Mouse (Mus musculus) spleen, postnatal 36 days (tissue): ENCODE data around the gene Zfp609.
A peak's percentile ranks its signal among the peaks of the same experiment; 100 is the strongest.

Experiments used
- DNase-seq, 2 experiments: peaks; one replicate each; pipeline ENCODE4 v3.0.0; 2022; ENCODE audit warnings: low spot score in 2 of 2, mixed read lengths in 1 of 2

Gene Zfp609

DNA sequence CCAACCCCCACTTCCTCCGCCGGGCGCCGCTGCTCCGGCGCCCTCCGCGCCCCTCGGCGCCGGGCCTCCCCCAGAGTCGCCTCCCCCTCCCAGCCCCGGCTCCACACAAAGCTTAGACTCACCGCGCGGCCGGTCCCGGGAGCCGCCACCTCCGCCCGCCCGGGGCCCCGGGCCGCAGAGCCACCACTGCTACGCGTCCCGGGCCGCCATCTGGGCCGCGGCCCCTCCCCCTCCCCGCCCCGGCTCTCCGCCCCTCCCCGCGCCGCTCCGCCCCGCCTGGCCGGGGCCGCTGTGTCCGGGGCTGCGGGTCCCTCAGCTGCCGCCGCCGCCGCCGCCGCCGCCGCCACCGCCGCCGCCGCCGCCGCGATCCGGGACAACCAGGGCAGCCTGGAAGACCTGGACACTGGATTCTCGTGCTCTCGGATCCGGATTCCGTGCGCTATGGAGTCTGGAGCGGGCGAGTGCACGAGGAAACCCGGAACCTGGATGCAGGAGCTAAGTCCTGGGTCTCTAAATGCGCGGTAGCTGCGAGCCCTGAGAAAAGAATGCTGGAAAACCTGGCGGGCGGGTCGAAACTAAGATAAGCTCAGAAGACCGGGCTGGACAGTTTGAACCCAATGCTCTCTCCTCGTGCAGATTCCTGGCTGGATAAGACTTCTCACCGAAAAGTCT is at the start of gene Zfp609:
Gene Zfp609 (minus strand): TSS at position 221 of the 672 bp plus-strand sequence.
- DNase-seq: peak; percentile 73 to 82

DNA sequence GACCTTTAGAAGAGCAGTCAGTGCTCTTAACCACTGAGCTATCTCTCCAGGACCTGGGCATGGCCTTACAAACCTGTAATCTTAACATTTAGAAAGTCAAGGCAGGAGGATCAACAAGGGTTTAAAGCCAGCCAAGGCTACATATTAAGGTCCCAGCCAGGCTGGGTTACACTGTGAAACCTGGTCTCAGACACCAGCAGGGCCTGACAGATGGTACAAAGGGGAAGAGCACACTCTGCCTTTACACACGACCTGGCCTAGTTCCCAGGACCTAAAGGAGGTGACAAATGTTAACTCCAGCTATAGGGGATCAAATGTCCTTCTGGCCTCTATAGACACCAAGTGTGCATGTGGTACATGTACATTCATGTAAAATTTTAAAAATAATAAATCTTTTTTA is 32.3 kb upstream of the Zfp609 start:
- no peak for DNase-seq

DNA sequence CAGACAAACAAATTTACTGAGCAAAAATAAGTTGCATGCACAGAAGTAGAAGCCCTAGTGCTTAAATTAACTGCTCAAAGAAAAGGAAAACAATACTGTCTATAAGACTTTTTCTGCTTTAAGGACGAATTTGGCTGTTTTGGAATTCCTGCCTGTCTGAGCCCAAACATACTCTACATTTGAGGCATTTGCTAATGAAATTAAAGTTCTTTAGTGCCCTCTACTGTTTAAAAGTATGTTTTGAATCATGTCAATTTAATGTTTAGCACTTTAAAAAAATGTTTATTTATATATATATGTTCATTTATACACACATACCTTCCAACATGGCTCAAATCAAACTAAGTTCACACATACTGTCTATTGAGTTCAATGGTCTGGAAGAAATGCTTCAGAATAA is 22.8 kb upstream of the Zfp609 start:
- DNase-seq: no peak

DNA sequence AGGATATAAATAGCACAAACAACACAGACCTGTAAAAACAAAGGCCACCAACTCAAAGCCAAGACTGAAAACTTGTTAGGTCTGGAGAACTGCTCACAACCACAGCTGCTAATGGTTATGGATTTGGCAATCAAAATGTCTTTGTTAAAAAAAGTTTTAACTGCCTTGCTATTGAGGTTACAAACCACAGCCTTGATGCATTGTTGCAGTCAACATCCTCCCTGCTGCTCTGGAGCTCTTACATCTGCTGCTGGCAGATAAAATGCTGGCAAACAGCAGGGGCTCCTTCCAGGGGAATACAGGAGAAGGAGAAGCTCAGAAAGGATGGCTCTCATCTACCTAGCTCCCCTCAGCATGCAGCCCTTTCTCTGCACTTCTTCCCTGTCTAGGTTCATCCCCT is 20.8 kb upstream of the Zfp609 start:
- DNase-seq: no peak

DNA sequence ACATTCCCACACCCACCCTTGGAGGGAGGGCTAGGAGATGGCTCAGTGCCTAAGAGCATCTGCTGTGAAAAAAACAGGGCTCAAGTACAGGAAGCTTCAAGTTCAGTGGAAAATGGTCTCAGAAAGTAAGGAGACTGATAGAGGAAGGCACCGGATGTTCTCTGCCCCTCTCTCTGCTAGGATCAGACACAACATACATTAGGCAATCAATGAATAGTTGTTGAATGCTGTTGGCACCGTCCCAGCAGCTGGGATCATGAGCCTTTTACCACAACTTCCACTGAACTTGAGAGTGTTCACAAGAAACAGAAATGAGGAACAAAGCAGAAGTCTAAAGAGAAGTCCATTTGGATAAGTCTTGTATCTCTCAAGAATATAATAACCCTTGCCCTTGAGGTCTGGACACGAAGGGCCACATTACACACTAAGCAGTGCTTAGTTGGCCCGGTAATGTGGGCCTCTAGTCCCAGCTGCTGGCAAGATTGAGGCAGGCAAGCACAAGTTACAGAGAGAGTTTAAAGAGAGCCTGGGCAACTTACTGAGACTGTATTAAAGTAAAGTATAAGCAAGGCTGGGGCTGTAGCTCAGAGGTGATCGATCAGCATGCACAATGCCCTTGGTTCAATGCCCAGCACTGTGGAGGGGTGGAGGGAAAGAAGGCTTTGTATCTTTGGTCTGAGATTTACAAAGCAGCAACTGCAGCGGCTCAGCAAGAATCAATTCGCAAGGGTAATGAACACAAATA is 17.2 kb upstream of the Zfp609 start:
- DNase-seq: peak in 1 of 2 experiments; percentile 34

DNA sequence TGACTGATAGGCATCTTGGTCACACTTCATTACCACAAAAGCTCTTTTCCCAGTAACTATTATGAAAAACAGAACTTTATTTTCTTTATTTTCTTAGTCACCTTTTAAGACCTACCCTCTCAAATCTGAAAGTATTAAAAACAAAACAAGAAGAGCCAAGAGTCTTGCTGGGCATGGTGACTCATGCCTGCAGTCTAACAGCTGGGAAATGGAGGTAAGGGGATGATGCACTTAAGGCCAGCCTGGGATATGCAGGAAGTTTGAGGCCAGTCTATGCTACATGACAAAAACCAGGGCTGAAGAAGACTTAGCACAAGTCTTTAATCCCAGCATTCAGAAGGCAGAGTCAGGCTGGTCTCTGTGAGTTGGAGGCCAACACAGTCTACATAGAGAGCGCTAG is 12.5 kb upstream of the Zfp609 start:
- no peak for DNase-seq

DNA sequence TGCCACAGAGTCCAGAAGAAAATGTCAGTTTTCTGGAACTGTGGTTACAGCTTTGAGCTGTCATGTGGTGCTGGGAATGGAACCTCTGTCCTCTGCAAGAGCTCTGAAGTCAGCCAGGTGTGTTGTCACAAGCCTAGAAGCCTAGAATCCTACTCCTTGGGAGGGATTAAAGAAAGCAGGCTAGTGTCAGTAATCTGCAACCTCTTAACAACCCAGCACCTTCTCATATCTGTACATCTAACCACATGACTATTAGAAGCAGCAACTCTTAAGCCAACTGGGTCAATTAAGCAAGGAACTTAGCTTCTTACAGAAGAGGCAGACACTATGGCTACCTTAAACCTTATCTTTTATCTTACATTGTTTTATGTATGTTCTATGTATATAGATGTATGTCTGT is 9.6 kb upstream of the Zfp609 start:
- DNase-seq: no peak

DNA sequence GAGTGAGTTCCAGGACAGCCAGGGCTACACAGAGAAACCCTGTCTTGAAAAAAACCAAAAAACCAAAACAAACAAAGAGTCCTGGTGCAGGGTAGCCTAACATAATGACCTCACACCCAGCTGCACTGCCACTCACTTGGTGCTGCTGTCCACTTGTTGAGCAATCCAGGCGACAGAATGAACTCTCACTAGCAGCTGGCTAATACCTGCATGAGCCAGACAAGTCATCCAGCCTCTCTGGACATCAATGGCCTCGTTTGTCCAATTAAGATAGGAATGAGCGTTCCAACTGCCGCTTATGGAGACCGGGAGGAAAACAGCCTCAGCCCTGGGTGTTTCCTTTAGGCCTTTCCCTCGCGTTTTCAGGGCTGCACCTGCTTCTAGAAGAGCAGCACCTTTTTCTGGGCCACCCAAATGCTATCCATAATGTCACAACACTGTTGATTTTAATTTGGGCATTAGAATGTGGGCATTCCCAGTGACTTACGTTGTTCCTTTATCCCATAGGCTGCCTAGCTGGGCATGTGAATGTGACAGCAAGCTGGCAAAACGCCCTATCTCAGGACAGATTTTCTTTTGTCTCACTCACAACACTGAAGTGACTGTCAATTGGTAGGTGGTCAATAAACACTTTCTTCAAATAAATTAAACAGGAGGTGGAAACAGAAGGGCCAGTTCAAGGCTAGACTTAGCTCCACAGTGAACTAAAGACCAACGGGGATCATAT is 7.4 kb upstream of the Zfp609 start:
- DNase-seq: no peak

DNA sequence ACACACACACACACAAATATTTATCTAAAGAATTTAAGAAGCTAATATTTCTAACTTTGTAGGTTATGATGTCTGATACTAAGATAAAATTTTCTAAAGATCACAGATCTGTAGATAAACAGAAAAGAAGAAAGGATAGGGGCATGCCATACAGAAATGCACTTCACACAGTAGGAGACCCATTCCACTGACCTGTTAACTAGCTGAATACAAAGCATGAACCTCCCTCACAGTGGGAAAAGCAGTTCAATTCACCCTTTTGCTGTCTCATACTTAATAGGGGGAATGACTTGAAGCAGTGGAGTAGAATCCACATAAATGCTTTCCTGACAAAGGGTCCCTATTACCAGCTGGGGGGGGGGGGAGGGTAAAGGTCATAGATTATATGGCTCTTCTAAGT is 6.3 kb upstream of the Zfp609 start:
- DNase-seq: no peak

DNA sequence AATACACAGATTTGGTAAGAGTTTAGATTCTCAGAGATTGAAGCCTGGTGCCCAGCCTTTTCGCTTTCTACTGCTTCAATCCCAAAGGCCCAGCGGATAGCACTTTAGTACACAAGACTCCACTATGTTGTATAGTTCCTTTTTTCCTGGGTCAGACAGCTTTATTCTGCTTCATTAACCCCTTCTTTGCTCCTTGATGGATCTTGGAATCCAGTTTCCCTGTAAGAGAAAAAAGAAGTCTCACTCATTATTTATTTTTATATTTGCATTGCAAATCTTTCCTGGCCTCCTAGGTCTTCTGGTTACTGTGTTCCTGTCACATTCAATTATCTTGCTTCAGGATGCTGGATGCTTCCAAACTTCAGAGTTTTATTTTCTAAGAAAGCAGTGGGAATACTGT is 5.9 kb upstream of the Zfp609 start:
- DNase-seq: no peak

DNA sequence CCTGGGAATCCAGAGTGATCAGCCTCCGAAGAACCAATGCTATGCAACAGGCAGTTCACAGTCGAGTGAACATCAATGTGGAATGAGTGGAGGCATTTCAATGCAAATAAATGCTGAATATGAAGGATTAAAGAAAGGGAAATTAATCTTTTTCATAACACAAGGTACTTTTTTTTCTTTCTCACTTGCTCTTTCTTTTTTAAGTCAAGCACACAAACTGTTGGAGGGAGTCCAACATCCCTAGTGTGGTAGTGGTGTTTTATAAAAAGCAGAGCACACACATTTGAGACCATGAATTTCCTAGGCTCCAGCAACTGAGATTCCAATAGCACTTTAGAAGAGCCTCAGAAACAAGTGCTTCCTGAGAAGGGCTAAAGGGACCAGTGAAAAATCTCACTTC is 4.7 kb upstream of the Zfp609 start:
- DNase-seq: no peak

DNA sequence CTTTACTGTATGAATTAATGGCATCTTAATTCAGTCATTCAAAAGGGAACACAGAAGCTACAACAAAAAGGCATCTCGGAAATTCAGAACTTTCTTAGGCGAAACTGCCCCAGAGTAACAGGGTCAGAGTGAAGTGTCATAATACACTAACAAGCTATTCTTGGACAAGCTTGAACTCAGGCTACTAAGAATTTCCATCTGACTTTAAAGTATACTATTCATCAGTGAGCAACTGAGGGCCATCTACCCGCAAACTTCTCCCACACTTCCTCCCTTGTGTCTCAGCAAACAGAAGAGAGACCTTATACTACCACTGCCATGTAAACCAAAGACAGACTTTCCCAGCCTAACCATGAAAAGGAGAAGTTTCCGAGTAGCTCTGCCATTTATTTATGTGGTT is 3.8 kb upstream of the Zfp609 start:
- DNase-seq: no peak

DNA sequence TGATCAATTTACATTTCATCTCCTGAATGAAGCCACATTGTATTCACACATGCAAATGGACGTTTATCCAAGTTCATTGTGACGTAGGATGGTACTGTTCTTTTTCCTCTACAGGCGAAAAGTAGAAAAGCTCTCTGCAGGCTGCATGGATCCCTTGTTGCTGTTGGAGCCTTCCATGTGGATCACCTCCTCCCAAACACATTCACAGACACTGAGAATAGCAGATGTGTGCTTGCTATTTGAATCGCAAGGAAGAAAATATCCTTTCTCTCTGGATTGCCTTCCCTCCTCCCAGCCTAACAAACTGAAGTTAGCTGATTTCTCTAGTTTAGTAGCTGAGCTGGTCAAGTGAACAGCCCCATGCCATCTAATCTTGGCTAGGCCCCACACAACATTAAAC is 2.9 kb upstream of the Zfp609 start:
- DNase-seq: no peak

DNA sequence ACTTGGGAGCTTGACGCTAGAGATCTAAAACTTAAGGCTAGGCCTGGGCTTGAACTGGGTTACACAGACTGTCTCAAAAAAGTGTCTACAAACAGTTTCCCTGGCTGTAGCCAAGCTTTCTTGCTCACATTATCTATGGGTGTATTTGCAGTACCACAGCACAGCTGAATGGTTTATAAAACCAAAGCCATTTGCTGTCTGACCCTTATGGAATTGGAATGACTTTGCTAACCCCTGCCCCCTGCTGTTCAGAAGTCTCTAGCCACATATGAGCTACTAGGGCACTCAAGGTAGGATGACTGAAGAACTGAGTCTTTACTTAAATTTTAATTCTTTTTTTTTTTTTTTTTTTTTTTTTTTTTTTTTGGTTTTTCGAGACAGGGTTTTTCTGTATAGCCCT is 2.0 kb upstream of the Zfp609 start:
- DNase-seq: peak; percentile 18 to 43

DNA sequence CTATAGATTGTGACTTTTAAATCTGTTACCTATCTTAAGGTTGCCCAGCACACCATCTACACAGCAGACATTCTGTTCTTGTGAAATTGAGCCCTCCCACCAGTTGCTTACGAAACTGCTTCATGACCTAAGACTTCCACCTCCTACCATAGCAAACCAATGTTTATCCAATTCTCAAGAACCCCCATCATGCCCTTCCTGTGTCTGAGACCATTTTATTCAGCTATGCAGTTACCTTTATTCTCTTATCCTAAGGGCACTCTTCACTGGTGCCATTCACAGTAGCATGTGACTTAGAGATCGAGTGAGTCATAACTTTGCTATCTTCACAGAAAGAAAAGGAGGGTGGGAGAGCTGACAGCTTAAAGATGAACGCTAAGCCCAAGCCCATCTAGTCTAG is 1.1 kb upstream of the Zfp609 start:
- DNase-seq: no peak

DNA sequence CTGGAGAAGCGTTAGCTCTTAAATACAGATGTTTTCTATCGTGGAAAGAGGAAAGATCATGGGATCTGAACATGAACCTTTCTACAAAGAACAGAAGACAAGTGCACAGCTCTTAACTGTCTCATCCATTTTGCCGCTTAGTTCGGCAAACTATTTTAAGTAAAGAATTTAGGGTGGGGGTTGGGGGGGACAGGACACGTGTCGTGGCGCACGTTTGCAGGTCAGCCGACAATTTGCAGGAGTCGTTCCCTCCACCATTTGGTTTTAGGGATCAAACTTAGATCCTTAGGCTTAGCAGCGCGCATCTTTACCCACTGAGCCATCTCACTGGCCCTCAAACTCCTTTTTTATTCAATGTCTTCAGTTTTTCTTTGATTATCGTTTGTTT is 646 bp upstream of the Zfp609 start:
- no peak for DNase-seq

DNA sequence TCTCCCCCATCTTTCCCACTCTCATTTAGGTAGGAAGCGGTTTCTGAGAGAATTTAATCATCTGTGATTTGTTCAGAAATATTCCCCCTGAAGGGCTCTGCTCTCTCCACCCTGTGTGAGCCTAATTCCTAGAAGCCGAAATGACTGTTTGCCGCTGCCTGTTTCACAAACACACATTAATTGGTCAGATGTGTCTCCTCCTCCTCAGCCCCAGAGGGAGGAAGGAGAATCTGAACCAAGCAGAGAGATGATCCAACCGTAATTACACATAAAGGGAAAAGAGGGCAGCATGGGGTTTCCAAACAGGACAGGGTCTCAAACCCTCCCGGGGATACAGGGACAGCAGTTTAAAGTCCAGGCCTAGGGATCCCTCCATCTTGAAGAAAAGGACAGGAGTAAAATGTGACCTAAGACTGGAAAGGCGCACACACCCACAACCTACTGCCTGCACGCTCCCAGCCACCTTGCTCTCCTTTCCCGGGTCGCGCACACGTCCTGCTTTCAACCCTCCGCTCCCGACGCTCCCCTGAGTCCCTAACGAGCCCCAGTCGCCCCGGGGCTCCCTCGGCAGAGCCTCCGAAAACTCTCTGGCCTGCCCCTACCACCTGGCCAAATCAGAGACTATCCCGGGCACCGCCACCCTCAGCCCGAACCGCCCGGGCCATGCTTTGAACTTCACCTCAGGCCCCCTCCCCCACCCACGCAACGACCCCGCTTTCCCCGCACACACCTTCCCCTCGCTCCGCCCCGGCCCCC is 598 bp downstream of the Zfp609 start:
- DNase-seq: peak; percentile 28 to 30

DNA sequence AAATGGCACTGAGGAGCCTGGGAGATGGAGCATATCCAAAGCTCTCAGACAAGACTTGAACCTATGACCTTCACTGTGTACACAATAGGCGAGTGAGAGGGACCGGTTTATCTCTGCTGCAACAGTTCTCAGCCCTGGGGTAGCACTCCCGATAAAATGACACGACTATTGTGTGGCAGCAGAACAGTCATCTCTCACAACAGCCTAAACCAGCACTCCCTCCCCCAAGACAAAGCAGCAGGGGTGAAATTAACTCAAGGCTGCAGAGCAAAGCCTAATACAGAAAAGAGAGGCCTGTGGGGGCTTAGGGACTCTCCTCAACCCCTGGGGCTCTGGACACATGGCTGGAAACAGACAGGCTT is 1.2 kb downstream of the Zfp609 start:
- DNase-seq: no peak

DNA sequence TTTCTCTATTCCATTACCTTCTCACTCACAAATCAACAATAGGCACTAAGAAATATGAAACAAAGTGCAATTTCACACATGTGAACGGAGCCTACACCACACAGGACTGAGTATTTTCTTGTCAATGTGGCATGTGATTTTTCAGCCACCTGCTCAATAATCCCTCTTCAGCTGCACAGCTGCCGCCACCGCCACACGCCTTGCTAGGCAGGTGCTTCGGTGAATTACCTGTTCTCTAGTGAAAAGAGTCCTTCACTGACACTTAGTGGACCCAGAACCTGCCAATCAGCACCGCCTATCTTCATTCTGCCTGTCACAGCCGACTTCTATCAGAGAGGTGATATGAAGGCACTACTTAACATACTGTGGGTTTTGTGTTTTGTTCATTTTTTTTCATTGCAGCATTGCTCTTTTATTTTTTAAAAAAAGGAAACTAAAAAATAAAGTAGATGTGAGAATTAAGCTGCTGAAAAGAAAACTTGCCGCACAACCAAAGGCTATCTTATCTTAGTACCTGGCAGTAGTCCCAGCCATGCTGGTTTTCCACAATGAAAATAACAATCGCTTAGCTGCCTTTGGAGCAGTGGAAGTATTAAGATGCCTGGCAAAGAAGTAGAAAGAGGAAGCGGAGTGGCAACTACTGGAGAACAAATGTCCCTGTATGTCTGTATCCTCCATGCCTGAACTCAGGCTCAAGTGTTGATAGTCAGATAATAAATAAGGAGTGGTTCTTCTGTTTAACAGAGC is 3.5 kb downstream of the Zfp609 start:
- no peak for DNase-seq

DNA sequence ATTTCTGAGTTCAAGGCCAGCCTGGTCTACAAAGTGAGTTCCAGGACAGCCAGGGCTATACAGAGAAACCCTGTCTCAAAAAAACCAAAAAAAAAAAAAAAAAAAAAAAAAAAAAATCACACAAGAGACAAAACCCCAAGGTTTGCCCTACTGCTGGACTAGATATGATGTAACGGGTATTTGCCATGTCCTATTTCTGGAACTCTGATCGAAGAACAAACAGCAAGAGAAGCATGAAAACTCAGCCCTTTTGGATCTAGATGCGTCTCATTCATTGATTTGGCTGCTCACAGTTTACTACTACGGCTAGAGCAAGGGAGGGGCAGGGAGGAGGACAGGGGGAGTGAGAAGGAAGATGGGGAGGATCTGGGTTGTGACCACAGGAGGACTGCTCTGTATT is 5.4 kb downstream of the Zfp609 start:
- DNase-seq: no peak

DNA sequence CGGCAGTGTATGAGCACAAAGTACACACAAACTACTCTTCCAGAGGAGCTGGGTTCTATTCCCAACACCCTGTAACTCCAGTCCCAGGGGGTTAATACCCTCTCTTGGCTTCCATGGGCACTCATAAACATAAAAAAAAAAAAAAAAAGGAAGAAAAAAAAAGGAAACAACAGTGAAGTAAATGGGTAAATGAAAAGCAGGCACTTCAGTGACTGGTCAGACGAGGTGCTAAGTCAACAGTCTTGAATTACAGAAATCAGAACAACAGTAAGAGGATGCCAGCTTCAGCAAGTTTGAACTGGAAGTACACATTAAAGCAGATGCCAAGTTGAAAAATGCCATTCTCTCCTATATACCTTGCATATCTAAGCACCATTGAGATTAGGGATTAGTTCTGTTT is 7.1 kb downstream of the Zfp609 start:
- no peak for DNase-seq

DNA sequence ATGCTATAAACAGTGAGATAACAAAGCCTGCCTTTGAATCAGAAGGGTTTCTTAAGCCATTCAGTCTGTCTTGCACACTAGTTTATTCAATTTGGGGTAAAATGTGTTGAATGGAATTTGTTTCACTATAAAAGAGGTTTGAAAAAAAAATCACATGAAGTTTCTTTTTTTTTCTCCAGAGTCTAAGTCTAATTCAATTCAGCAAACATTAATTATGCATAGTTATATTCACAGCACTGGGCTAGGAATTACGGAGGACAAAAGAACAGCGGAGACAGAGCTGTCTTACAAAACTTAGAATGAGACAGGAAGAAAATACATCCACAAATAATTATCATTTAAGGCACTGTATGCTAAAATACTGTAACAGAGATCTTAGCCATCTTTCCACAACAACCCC is 9.0 kb downstream of the Zfp609 start:
- DNase-seq: no peak
